ENCODE assay signal across 20 mouse cellular contexts in the genomic region with DNA sequence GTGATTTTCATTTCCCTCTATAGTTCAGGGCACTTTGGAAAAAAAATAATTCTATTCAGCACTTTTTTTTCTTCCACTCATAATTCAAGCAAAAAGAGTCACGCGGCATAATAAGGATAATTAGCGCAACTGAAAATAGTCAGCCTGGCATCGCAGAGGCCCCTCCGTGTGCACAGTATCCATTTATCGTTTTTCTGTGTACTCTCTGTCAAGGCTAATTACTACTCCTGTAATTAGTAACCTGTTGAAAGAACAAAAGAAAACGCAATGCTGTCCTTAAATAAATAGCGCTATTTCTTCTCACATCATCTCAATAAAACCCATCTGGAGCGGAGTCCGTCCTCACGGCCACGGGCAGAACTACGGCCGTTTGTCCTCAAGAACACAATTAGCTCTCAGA.
DNase-seq lines count a peak whose midpoint lies in the region; ATAC-seq and TF ChIP-seq lines count a peak whose summit lies in the region.
"Had no signal": no experiment of that assay in that cellular context is flagged by ENCODE, and none has a peak within 500 bp of the region (broad histone marks: within the 10 kb centered on the region; RNA-seq: fewer than 3 reads in every experiment).

No protein-coding gene starts in this region.

- no peak overlapping the region for H3K4me2 ChIP-seq in forebrain, embryonic 14.5 days (ENCODE audit: low read length)
- H3K4me2 ChIP-seq in forebrain, embryonic 12.5 days, result no peak overlapping the region
- H3K4me2 ChIP-seq: heart, embryonic 11.5 days; hindbrain, embryonic 12.5 days; hindbrain, embryonic 15.5 days had no signal

- H3K9me3 ChIP-seq in forebrain, embryonic 14.5 days (replicated peaks; ENCODE audit: control insufficient read depth, low read length), result no peaks in the 10 kb centered on the region
- no peaks in the 10 kb centered on the region for H3K9me3 ChIP-seq in forebrain, embryonic 12.5 days
- H3K9me3 ChIP-seq: hindbrain, embryonic 12.5 days; hindbrain, embryonic 15.5 days had no signal

- peak; percentile 61 for DNase-seq in forebrain, embryonic 14.5 days (ENCODE audit: low spot score)
- DNase-seq in retina, postnatal 1 day, result peak; percentile 16
- DNase-seq in retina, embryonic 14.5 days (ENCODE audit: low spot score), result no peak
- peak; percentile 64 for DNase-seq in brain, embryonic 14.5 days (ENCODE audit: low read depth)
- no peak for DNase-seq in ovary, postnatal 14 days (ENCODE audit: low spot score)
- DNase-seq in B cell, adult 2 months, result no peak
- DNase-seq: adrenal gland, adult 2 months; adrenal gland, postnatal 14 days; cerebellum, adult 18-20 months; cerebellum, adult 9-10 months; cerebellum, postnatal 14 days; gastrocnemius, adult 2 months; gastrocnemius, postnatal 14 days; heart, adult 11 months had no signal

- no peak for TF ChIP-seq POLR2A in brain, embryonic 14.5 days (IDR thresholded peaks at IDR 0.05; ENCODE audit: borderline replicate concordance, extremely low read depth, insufficient read depth, insufficient read length, poor library complexity, severe bottlenecking)

- H3K36me3 ChIP-seq in forebrain, embryonic 14.5 days (ENCODE audit: control insufficient read depth, insufficient read depth, low read length), result no peaks in the 10 kb centered on the region
- H3K36me3 ChIP-seq in forebrain, embryonic 12.5 days (replicated peaks), result no peaks in the 10 kb centered on the region
- H3K36me3 ChIP-seq: hindbrain, embryonic 12.5 days; hindbrain, embryonic 15.5 days had no signal

- H3K27ac ChIP-seq in forebrain, embryonic 14.5 days (ENCODE audit: low read depth, low read length), result no peak overlapping the region
- H3K27ac ChIP-seq in forebrain, embryonic 12.5 days, result no peak overlapping the region
- H3K27ac ChIP-seq: gastrocnemius, adult 2 months; hindbrain, embryonic 12.5 days; hindbrain, embryonic 15.5 days had no signal

- H3K9ac ChIP-seq in forebrain, embryonic 14.5 days (ENCODE audit: low read length), result no peak overlapping the region
- no peak overlapping the region for H3K9ac ChIP-seq in forebrain, embryonic 12.5 days
- H3K9ac ChIP-seq: hindbrain, embryonic 12.5 days; hindbrain, embryonic 15.5 days had no signal

- 42% methylated on average over 14 of the region's 14 CpGs for WGBS in forebrain, embryonic 14.5 days
- 70% methylated on average over 14 of the region's 14 CpGs for WGBS in forebrain, embryonic 12.5 days

- TF ChIP-seq CTCF in brain, embryonic 14.5 days (IDR thresholded peaks at IDR 0.05; ENCODE audit: borderline replicate concordance, extremely low read depth, insufficient read depth, insufficient read length), result no peak

- peak; percentile 70; the same call in 1 of the 2 replicates for ATAC-seq in forebrain, embryonic 14.5 days
- ATAC-seq in forebrain, embryonic 12.5 days (ENCODE audit: low FRiP score), result no peak
- ATAC-seq: CD4-positive, CD25-positive, alpha-beta regulatory T cell, adult 4 months; intestine, postnatal 0 days had no signal

- H3K4me3 ChIP-seq in forebrain, embryonic 14.5 days (ENCODE audit: low read depth, low read length), result no peak overlapping the region
- no peak overlapping the region for H3K4me3 ChIP-seq in forebrain, embryonic 12.5 days (replicated peaks)
- H3K4me3 ChIP-seq: gastrocnemius, adult 2 months; hindbrain, embryonic 12.5 days; hindbrain, embryonic 15.5 days had no signal

- no peaks in the 10 kb centered on the region; the same call in 1 of the 2 replicates for H3K4me1 ChIP-seq in forebrain, embryonic 14.5 days (ENCODE audit: control insufficient read depth, insufficient read depth, low read length)
- H3K4me1 ChIP-seq in forebrain, embryonic 12.5 days, result no peaks in the 10 kb centered on the region
- H3K4me1 ChIP-seq: hindbrain, embryonic 12.5 days; hindbrain, embryonic 15.5 days had no signal

- H3K27me3 ChIP-seq in forebrain, embryonic 14.5 days (replicated peaks; ENCODE audit: control insufficient read depth, insufficient read depth, low read length), result no peaks in the 10 kb centered on the region
- H3K27me3 ChIP-seq in forebrain, embryonic 12.5 days, result no peaks in the 10 kb centered on the region
- H3K27me3 ChIP-seq: hindbrain, embryonic 12.5 days; hindbrain, embryonic 15.5 days had no signal

Comparison
In these comparisons a context has a peak if more than half of its experiments do, and no peak if none do; other contexts are left out.
1. DNase-seq: peak in forebrain, embryonic 14.5 days (single experiment), retina, postnatal 1 day (single experiment) and brain, embryonic 14.5 days (single experiment); none in retina, embryonic 14.5 days (single experiment), ovary, postnatal 14 days (single experiment) and B cell, adult 2 months (0 of 2).